In the genomic region with DNA sequence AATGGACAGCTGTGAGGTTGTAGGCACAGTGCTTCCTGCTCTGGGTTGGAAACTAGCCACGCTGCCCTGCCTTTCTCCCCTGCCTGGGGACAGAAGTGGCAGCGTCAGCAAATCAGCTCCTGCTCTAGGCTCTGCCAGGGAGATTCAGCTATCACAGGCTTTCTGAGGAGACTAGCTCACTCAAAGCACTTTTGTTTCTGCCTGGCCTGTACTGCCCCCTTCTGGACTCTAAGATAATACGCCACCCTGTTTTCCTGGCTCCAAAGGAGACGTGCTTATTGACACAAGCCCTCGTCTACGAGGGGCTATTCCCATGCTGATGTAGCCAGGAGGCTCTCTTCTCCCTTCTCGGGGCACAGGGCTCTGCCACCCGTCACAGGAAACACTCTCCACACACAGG, we compare ENCODE assay signal across 8 mouse cellular contexts. TPM values are rescaled to one million over a fixed set of nuclear protein-coding genes. Genes with fewer than 3 reads are reported as not detected.
DNase-seq lines count a peak whose midpoint lies in the region; ATAC-seq and TF ChIP-seq lines count a peak whose summit lies in the region.

No protein-coding gene starts in this region.

- no peak for TF ChIP-seq POLR2A in brain, embryonic 14.5 days (IDR thresholded peaks at IDR 0.05; ENCODE audit: borderline replicate concordance, extremely low read depth, insufficient read depth, insufficient read length, poor library complexity, severe bottlenecking)
- no peak for TF ChIP-seq POLR2A in thymus, adult 2 months (IDR thresholded peaks at IDR 0.05; ENCODE audit: control insufficient read depth, extremely low read depth, insufficient read depth, low read length, poor library complexity)

- H3K4me2 ChIP-seq in forebrain, embryonic 13.5 days = no peak overlapping the region
- no peak overlapping the region for H3K4me2 ChIP-seq in liver, embryonic 12.5 days

- 0 out of 2 replicates have a peak overlapping the region, but pooled peaks have one; percentile 3 for H3K27ac ChIP-seq in forebrain, embryonic 13.5 days
- H3K27ac ChIP-seq in liver, embryonic 12.5 days = no peak overlapping the region
- no peak overlapping the region for H3K27ac ChIP-seq in thymus, adult 2 months (ENCODE audit: control insufficient read depth, insufficient read depth, low read length)

- H3K4me1 ChIP-seq in forebrain, embryonic 13.5 days = peaks cover 24% of the 10 kb centered on the region
- 0 out of 2 replicates have a peak, but pooled peaks cover 3% of the 10 kb centered on the region for H3K4me1 ChIP-seq in liver, embryonic 12.5 days
- H3K4me1 ChIP-seq in thymus, adult 2 months (replicated peaks; ENCODE audit: control insufficient read depth, insufficient read depth, low read length) = peaks cover 3% of the 10 kb centered on the region; the same call in 1 of the 2 replicates

- no peaks in the 10 kb centered on the region for H3K9me3 ChIP-seq in forebrain, embryonic 13.5 days (replicated peaks)
- no peaks in the 10 kb centered on the region for H3K9me3 ChIP-seq in liver, embryonic 12.5 days (replicated peaks)

- peak; percentile 77; the same call in 1 of the 2 replicates for TF ChIP-seq CTCF in brain, embryonic 14.5 days (IDR thresholded peaks at IDR 0.05; ENCODE audit: borderline replicate concordance, extremely low read depth, insufficient read depth, insufficient read length)
- TF ChIP-seq CTCF in thymus, adult 2 months (IDR thresholded peaks at IDR 0.05; ENCODE audit: borderline replicate concordance, control insufficient read depth, extremely low read depth, insufficient read depth, low read length, poor library complexity) = no peak; the same call in 1 of the 2 replicates

- intact Hi-C loops in heart, postnatal 10 days (cut with DNase I) = loop anchor here (2.0 kb wide), 2 partner anchors 68 to 176 kb away; no protein-coding TSS in a partner anchor

- H3K4me3 ChIP-seq in forebrain, embryonic 13.5 days = no peak overlapping the region
- no peak overlapping the region for H3K4me3 ChIP-seq in liver, embryonic 12.5 days
- no peak overlapping the region for H3K4me3 ChIP-seq in thymus, adult 2 months (ENCODE audit: control insufficient read depth, insufficient read depth, low read length)

- DNase-seq in brain, embryonic 14.5 days (ENCODE audit: low read depth) = peak; percentile 95
- peak; percentile 81 to 82 for DNase-seq in heart, postnatal 10 days
- peak; percentile 67 for DNase-seq in kidney, postnatal 14 days
- peak; percentile 70 for DNase-seq in naive thymus-derived CD4-positive, alpha-beta T cell, adult 2 months (ENCODE audit: low read depth)
- peak; percentile 62 for DNase-seq in thymus, adult 2 months

- no peak overlapping the region for H3K9ac ChIP-seq in forebrain, embryonic 13.5 days
- H3K9ac ChIP-seq in liver, embryonic 12.5 days = no peak overlapping the region

- peaks cover 58% of the 10 kb centered on the region for H3K36me3 ChIP-seq in forebrain, embryonic 13.5 days (ENCODE audit: poor library complexity, severe bottlenecking)
- peaks cover 46% of the 10 kb centered on the region for H3K36me3 ChIP-seq in liver, embryonic 12.5 days
- peaks cover 6% of the 10 kb centered on the region; the same call in 1 of the 2 replicates for H3K36me3 ChIP-seq in thymus, adult 2 months (ENCODE audit: control insufficient read depth, insufficient read depth, low read length)

- ATAC-seq in CD4-positive, CD25-positive, alpha-beta regulatory T cell, adult 4 months = peak; percentile 82
- peak; percentile 75 for ATAC-seq in forebrain, embryonic 13.5 days
- ATAC-seq in liver, embryonic 12.5 days = peak; percentile 19

- 6% methylated on average over 8 of the region's 8 CpGs for WGBS in forebrain, embryonic 13.5 days
- WGBS in liver, embryonic 12.5 days (ENCODE audit: insufficient replicate concordance) = 21% methylated on average over 8 of the region's 8 CpGs
- WGBS in thymus, adult 2 months = 40% methylated on average over 8 of the region's 8 CpGs

- H3K27me3 ChIP-seq in forebrain, embryonic 13.5 days = no peaks in the 10 kb centered on the region
- H3K27me3 ChIP-seq in liver, embryonic 12.5 days (replicated peaks) = no peaks in the 10 kb centered on the region
- no peaks in the 10 kb centered on the region for H3K27me3 ChIP-seq in thymus, adult 2 months (ENCODE audit: control insufficient read depth, insufficient read depth, low read length)

RNA-seq across cellular contexts. Expression of a gene that starts 33.6 kb away (rescaled TPM):
- 10 to 100 TPM in 1 of 2 experiments, 1 to 10 TPM in 1; 5.9 to 13.6 TPM for polyA plus RNA-seq in CD4-positive, CD25-positive, alpha-beta regulatory T cell, adult 4 months (2017; shearing (Covaris generic))
- not detected in 2 replicates for polyA plus RNA-seq in brain, embryonic 14.5 days (2012; rRNA removed)
- polyA plus RNA-seq in forebrain, embryonic 13.5 days (2015; fragmentation: Nextera tagmentation; extraction: Ambion mirVana) = not detected in 2 replicates
- not detected for total RNA-seq in heart, postnatal 10 days (2021)
- not detected in 2 replicates for polyA plus RNA-seq in liver, embryonic 12.5 days (2016; fragmentation: Nextera tagmentation; extraction: Ambion mirVana)
- polyA plus RNA-seq in thymus, adult 2 months (2012; rRNA removed) = 0.09 and 0.15 TPM in 2 replicates

RNA-seq across cellular contexts. Expression of a gene that starts 44.4 kb away (rescaled TPM):
- polyA plus RNA-seq in CD4-positive, CD25-positive, alpha-beta regulatory T cell, adult 4 months (2017; shearing (Covaris generic)) = 10 to 100 TPM in 1 of 2 experiments, 1 to 10 TPM in 1; 5.6 to 10.9 TPM
- 50.5 and 52.9 TPM in 2 replicates for polyA plus RNA-seq in brain, embryonic 14.5 days (2012; rRNA removed)
- polyA plus RNA-seq in forebrain, embryonic 13.5 days (2015; fragmentation: Nextera tagmentation; extraction: Ambion mirVana) = 28.4 and 30.5 TPM in 2 replicates
- total RNA-seq in heart, postnatal 10 days (2021) = 100 to 1,000 TPM; 204 to 224 TPM
- 25.7 and 27.0 TPM in 2 replicates for polyA plus RNA-seq in liver, embryonic 12.5 days (2016; fragmentation: Nextera tagmentation; extraction: Ambion mirVana)
- polyA plus RNA-seq in thymus, adult 2 months (2012; rRNA removed) = 67.2 and 69.6 TPM in 2 replicates

Comparison
In these comparisons a context has a peak if more than half of its experiments do, and no peak if none do; other contexts are left out.
1. ATAC-seq: peak in every context shown above with its lines; median percentile 82 in CD4-positive, CD25-positive, alpha-beta regulatory T cell, adult 4 months; 75 in forebrain, embryonic 13.5 days; 19 in liver, embryonic 12.5 days.